Mouse (Mus musculus): ENCODE measurements at regions not wholly inside any gene's neighbourhood (a gene's known extent, or its start where the extent isn't known, plus 50 kb on each side); places are given as distances from the start of the nearest gene placed in this dataset.

DNA sequence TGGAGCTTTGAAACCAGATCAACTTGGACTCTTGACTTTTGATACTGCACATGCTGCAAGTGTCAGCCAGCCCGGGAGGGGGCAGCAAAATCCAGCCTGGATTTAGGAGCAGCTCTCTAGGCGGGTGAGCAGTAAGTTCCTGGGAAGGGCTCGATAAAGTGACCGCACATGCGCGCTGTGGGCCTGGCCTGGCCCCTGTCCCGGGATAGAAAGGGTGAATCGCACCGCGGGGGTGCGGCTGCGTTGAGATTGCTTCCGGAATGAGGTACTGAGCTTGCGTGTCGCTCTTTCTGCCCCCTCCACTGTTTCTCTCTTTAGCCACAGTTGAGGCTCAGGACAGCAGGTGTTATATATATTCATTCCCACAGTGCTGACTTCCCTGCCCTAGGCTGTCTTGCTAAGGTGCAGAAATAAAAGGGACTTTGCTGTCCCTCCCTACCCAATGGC, 52.1 kb upstream of the Tmem14a start:
- TF ChIP-seq POLR2A (IDR thresholded peaks at IDR 0.05; ENCODE audit: control insufficient read depth, extremely low read depth, insufficient read depth, low read length, poor library complexity) (no peak), CTCF (IDR thresholded peaks at IDR 0.05; ENCODE audit: borderline replicate concordance, control insufficient read depth, extremely low read depth, insufficient read depth, low read length, poor library complexity) (peak; percentile 76; the same call in 1 of the 2 replicates)

All from thymus, adult 2 months (tissue).